Mouse (Mus musculus): ENCODE measurements around the gene Gm10837. TPM values are rescaled to one million over a fixed set of nuclear protein-coding genes. Genes with fewer than 3 reads are reported as not detected.

The Gm10837 gene
- polyA plus RNA-seq, 1 experiment from 2014 or later, result 0.19 TPM

DNA sequence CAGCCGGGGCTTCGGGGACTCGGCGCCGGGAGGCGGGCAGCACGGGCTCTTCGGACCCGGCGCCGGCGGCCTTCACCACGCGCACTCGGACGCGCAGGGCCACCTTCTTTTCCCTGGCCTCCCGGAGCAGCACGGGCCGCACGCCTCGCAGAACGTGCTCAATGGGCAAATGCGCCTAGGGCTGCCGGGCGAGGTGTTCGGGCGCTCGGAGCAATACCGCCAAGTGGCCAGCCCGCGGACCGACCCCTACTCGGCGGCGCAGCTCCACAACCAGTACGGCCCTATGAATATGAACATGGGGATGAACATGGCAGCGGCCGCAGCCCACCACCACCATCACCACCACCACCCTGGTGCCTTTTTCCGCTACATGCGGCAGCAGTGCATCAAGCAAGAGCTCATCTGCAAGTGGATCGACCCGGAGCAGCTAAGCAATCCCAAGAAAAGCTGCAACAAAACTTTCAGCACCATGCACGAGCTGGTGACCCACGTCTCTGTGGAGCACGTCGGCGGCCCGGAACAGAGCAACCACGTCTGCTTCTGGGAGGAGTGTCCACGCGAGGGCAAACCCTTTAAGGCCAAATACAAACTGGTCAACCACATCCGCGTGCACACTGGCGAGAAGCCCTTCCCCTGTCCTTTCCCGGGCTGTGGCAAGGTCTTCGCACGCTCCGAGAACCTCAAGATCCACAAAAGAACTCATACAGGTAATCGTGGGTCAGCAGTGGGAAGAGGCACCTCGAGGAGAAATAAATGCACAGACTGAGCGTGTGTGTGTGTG is 14.2 kb upstream of the Gm10837 start:
- H3K27me3 ChIP-seq (ENCODE audit: control insufficient read depth, insufficient read depth, low read depth, low read length), result peaks cover 11% of the 10 kb centered on the region
- H3K9ac ChIP-seq (ENCODE audit: low read depth, low read length), result peak overlapping the region; percentile 76
- H3K4me2 ChIP-seq (ENCODE audit: low read length), result peak overlapping the region; percentile 44
- no peaks in the 10 kb centered on the region for H3K9me3 ChIP-seq (replicated peaks; ENCODE audit: control insufficient read depth, low read length, poor library complexity, severe bottlenecking)
- WGBS, result under 1% methylated on average over 62 of the region's 62 CpGs
- H3K27ac ChIP-seq (ENCODE audit: low read length), result peak overlapping the region; percentile 91
- H3K4me3 ChIP-seq (ENCODE audit: low read depth, low read length), result peak overlapping the region; percentile 53
- ATAC-seq, result no peak
- H3K36me3 ChIP-seq (ENCODE audit: control insufficient read depth, insufficient read depth, low read length), result no peaks in the 10 kb centered on the region
- H3K4me1 ChIP-seq (ENCODE audit: control insufficient read depth, insufficient read depth, low read length), result peaks cover 9% of the 10 kb centered on the region; the same call in 1 of the 2 replicates

DNA sequence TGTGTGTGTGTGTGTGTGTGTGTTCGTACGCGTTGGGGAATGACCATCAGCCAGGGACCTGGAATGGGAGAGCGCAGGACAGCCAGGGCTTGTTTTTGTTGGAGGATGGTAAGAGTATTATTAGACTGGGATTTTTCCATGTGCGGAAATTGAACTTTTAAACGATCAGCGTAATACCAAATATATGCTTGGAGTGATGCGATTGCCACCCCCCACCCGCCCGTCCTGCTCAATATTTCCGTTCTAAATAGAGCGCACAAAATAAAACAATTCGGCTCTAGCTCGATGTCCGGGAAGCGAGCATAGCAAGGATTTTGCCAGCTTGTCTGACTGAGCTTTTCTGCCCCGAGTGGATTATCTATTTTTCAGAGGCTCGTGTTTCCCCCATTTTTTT is 13.6 kb upstream of the Gm10837 start:
- Histone ChIP-seq H3K4me2 (ENCODE audit: low read length) (peak overlapping the region; percentile 50; the same call in 1 of the 2 replicates), H3K27ac (ENCODE audit: low read length) (peak overlapping the region; percentile 91), H3K27me3 (ENCODE audit: control insufficient read depth, insufficient read depth, low read depth, low read length) (peaks cover 15% of the 10 kb centered on the region), H3K4me3 (ENCODE audit: low read depth, low read length) (peak overlapping the region; percentile 53), H3K36me3 (ENCODE audit: control insufficient read depth, insufficient read depth, low read length) (no peaks in the 10 kb centered on the region), H3K4me1 (ENCODE audit: control insufficient read depth, insufficient read depth, low read length) (peaks cover 9% of the 10 kb centered on the region; the same call in 1 of the 2 replicates), H3K9ac (ENCODE audit: low read depth, low read length) (peak overlapping the region; percentile 76), H3K9me3 (replicated peaks; ENCODE audit: control insufficient read depth, low read length, poor library complexity, severe bottlenecking) (no peaks in the 10 kb centered on the region)
- whole genome bisulfite sequencing, result 1% methylated on average over 18 of the region's 18 CpGs
- ATAC-seq, result no peak

DNA sequence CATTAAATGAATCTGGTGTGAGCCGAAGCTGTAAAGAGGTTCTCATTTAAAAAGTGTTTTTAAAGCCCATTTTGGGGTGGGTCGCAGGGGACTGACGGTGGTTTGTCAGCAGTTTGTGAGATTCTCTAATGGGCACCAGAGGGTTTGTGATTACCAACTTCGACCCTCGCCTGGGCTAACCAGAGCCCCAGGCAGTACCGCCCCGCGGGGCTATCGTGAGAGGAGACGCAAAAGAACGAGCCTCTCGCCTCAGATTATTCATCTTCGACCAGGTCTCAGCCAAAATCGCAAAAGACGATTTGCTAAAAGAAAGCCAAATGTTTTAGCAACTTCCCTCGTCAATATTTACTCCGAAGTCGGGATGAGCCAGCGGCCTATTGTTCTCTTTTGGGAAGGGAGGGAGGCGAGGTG is 13.1 kb upstream of the Gm10837 start:
- Histone ChIP-seq H3K36me3 (ENCODE audit: control insufficient read depth, insufficient read depth, low read length) (no peaks in the 10 kb centered on the region), H3K4me1 (ENCODE audit: control insufficient read depth, insufficient read depth, low read length) (peaks cover 9% of the 10 kb centered on the region; the same call in 1 of the 2 replicates), H3K27me3 (ENCODE audit: control insufficient read depth, insufficient read depth, low read depth, low read length) (peaks cover 18% of the 10 kb centered on the region), H3K4me2 (ENCODE audit: low read length) (peak overlapping the region; percentile 50), H3K4me3 (ENCODE audit: low read depth, low read length) (peak overlapping the region; percentile 53), H3K9me3 (replicated peaks; ENCODE audit: control insufficient read depth, low read length, poor library complexity, severe bottlenecking) (no peaks in the 10 kb centered on the region), H3K27ac (ENCODE audit: low read length) (peak overlapping the region; percentile 91), H3K9ac (ENCODE audit: low read depth, low read length) (peak overlapping the region; percentile 76)
- ATAC-seq, result no peak
- WGBS, result 1% methylated on average over 20 of the region's 20 CpGs

GRCm38 (mm10) chr14:122477971-122478573 is 12.3 kb upstream of the Gm10837 start:
- peaks cover 9% of the 10 kb centered on the region; the same call in 1 of the 2 replicates for H3K4me1 ChIP-seq (ENCODE audit: control insufficient read depth, insufficient read depth, low read length)
- peak overlapping the region; percentile 91 for H3K27ac ChIP-seq (ENCODE audit: low read length)
- H3K27me3 ChIP-seq (ENCODE audit: control insufficient read depth, insufficient read depth, low read depth, low read length), result peaks cover 20% of the 10 kb centered on the region
- WGBS, result 2% methylated on average over 9 of the region's 9 CpGs
- no peak for ATAC-seq
- no peaks in the 10 kb centered on the region for H3K36me3 ChIP-seq (ENCODE audit: control insufficient read depth, insufficient read depth, low read length)
- H3K4me2 ChIP-seq (ENCODE audit: low read length), result peak overlapping the region; percentile 50
- no peaks in the 10 kb centered on the region for H3K9me3 ChIP-seq (replicated peaks; ENCODE audit: control insufficient read depth, low read length, poor library complexity, severe bottlenecking)
- peak overlapping the region; percentile 53 for H3K4me3 ChIP-seq (ENCODE audit: low read depth, low read length)
- peak overlapping the region; percentile 76 for H3K9ac ChIP-seq (ENCODE audit: low read depth, low read length)

- H3K4me3 ChIP-seq (ENCODE audit: low read depth, low read length), result peak overlapping the region; percentile 53
- peak overlapping the region; percentile 50 for H3K4me2 ChIP-seq (ENCODE audit: low read length)
- WGBS, result 0% methylated on average over 22 of the region's 22 CpGs
- ATAC-seq, result no peak
- peak overlapping the region; percentile 91 for H3K27ac ChIP-seq (ENCODE audit: low read length)
- peak overlapping the region; percentile 76 for H3K9ac ChIP-seq (ENCODE audit: low read depth, low read length)
- H3K36me3 ChIP-seq (ENCODE audit: control insufficient read depth, insufficient read depth, low read length), result no peaks in the 10 kb centered on the region
- no peaks in the 10 kb centered on the region for H3K9me3 ChIP-seq (replicated peaks; ENCODE audit: control insufficient read depth, low read length, poor library complexity, severe bottlenecking)
- H3K4me1 ChIP-seq (ENCODE audit: control insufficient read depth, insufficient read depth, low read length), result peaks cover 9% of the 10 kb centered on the region; the same call in 1 of the 2 replicates
- peaks cover 25% of the 10 kb centered on the region for H3K27me3 ChIP-seq (ENCODE audit: control insufficient read depth, insufficient read depth, low read depth, low read length)
Observed at GRCm38 (mm10) chr14:122478574-122479011, 11.8 kb upstream of the Gm10837 start.

DNA sequence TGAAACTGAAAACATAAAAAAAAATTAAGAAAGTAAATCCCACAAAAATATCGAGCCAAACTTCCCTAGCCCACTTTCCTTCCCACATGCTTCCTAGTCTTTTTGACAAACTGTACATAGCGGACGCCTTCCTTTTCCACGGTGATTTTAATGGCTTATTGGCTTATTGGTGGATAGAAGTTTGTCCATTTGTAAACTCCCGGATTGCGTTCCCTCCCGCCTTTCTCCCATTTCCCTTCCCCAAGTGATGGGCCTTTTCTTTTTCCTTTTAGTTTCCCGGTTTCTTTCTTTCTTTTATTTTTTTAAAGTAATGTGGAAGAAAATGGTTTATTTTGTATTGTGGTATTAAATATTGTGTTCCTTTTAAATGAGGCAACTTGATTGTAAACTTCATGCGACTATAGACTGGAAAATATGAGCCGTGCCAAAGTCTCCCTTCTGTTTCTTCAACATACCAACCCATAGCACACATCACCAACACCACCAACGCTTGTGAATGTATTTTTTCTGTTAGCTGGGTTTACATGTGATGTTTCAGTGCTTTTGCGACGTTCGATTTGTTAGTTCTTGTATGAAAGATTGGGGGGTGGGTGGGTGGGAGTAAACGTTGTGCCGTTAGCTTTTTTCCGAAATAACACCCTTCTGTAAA is 10.8 kb upstream of the Gm10837 start:
- peak overlapping the region; percentile 51; the same call in 1 of the 2 replicates for H3K9ac ChIP-seq (ENCODE audit: low read depth, low read length)
- H3K4me3 ChIP-seq (ENCODE audit: low read depth, low read length), result peak overlapping the region; percentile 53
- H3K4me1 ChIP-seq (ENCODE audit: control insufficient read depth, insufficient read depth, low read length), result peaks cover 9% of the 10 kb centered on the region; the same call in 1 of the 2 replicates
- H3K36me3 ChIP-seq (ENCODE audit: control insufficient read depth, insufficient read depth, low read length), result no peaks in the 10 kb centered on the region
- peaks cover 34% of the 10 kb centered on the region for H3K27me3 ChIP-seq (ENCODE audit: control insufficient read depth, insufficient read depth, low read depth, low read length)
- no peaks in the 10 kb centered on the region for H3K9me3 ChIP-seq (replicated peaks; ENCODE audit: control insufficient read depth, low read length, poor library complexity, severe bottlenecking)
- WGBS, result 11% methylated on average over 17 of the region's 17 CpGs
- no peak for ATAC-seq
- H3K27ac ChIP-seq (ENCODE audit: low read length), result no peak overlapping the region
- peak overlapping the region; percentile 39 for H3K4me2 ChIP-seq (ENCODE audit: low read length)

GRCm38 (mm10) chr14:122480355-122480754 is 10.0 kb upstream of the Gm10837 start:
- ATAC-seq, result no peak
- 16% methylated on average over 2 of the region's 2 CpGs for WGBS
- Histone ChIP-seq H3K9ac (ENCODE audit: low read depth, low read length) (peak overlapping the region; percentile 42; the same call in 1 of the 2 replicates), H3K27ac (ENCODE audit: low read length) (peak overlapping the region; percentile 64; the same call in 1 of the 2 replicates), H3K27me3 (ENCODE audit: control insufficient read depth, insufficient read depth, low read depth, low read length) (peaks cover 37% of the 10 kb centered on the region), H3K4me1 (ENCODE audit: control insufficient read depth, insufficient read depth, low read length) (peaks cover 3% of the 10 kb centered on the region; the same call in 1 of the 2 replicates), H3K4me3 (ENCODE audit: low read depth, low read length) (peak overlapping the region; percentile 25), H3K4me2 (ENCODE audit: low read length) (peak overlapping the region; percentile 56), H3K9me3 (replicated peaks; ENCODE audit: control insufficient read depth, low read length, poor library complexity, severe bottlenecking) (no peaks in the 10 kb centered on the region), H3K36me3 (ENCODE audit: control insufficient read depth, insufficient read depth, low read length) (no peaks in the 10 kb centered on the region)

DNA sequence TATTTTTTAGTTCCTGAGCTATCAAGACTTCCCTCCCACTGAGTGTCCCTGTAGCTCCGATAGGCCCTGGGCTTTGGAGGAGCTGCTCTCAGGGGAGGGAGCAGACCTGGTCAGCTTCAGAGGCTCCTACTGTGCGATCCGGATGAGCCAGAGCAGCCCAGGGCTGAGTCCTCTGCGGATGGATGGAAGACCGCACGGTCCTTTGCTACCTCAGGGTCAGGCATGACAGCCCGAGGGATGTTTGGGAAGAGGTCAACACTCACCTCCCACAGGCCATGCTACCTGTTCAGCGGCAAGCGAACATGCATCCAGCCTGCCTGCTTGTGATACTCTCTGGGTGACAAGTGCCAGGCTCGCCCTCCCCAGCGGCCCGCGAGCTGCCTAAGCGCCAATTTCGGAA is 9.2 kb upstream of the Gm10837 start:
- Histone ChIP-seq H3K27ac (ENCODE audit: low read length) (peak overlapping the region; percentile 75), H3K4me1 (ENCODE audit: control insufficient read depth, insufficient read depth, low read length) (peaks cover 2% of the 10 kb centered on the region; the same call in 1 of the 2 replicates), H3K9ac (ENCODE audit: low read depth, low read length) (peak overlapping the region; percentile 62; the same call in 1 of the 2 replicates), H3K4me3 (ENCODE audit: low read depth, low read length) (peak overlapping the region; percentile 25), H3K36me3 (ENCODE audit: control insufficient read depth, insufficient read depth, low read length) (no peaks in the 10 kb centered on the region), H3K9me3 (replicated peaks; ENCODE audit: control insufficient read depth, low read length, poor library complexity, severe bottlenecking) (no peaks in the 10 kb centered on the region), H3K27me3 (ENCODE audit: control insufficient read depth, insufficient read depth, low read depth, low read length) (peaks cover 37% of the 10 kb centered on the region), H3K4me2 (ENCODE audit: low read length) (peak overlapping the region; percentile 56)
- ATAC-seq, result no peak
- 14% methylated on average over 15 of the region's 15 CpGs for WGBS

Data from midbrain, embryonic 16.5 days (tissue).